Mouse (Mus musculus): ENCODE data around the gene Tmprss3. TPM values are rescaled to one million over a fixed set of nuclear protein-coding genes. Genes with fewer than 3 reads are reported as not detected.

The Tmprss3 gene
- polyA plus RNA-seq, 1 experiment from 2014 or later, result not detected

DNA sequence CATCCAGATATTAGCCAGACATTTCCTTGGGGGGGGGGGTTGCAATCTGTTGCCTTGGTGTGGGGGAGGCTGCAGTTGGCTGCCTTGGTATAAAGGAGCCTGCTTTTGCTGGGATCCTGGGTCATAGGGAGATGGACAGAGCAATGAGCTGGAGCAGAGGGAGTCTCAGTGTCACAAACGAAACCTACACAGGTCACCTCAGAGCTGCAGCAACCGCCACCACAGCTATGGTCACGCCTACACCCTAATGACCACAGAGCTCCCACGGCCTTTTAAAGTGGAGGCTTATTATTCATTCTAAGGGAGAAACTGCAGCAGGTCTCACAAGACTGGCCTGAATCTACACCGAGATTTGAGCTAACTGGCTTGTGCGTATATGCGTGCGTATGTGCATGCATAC lies 7.0 kb downstream of the Tmprss3 start:
- 69% methylated on average over 8 of the region's 8 CpGs for WGBS
- Histone ChIP-seq H3K4me2 (no peak overlapping the region), H3K4me3 (no peak overlapping the region), H3K36me3 (no peaks in the 10 kb centered on the region), H3K9ac (no peak overlapping the region), H3K4me1 (replicated peaks) (no peaks in the 10 kb centered on the region), H3K27me3 (no peaks in the 10 kb centered on the region), H3K9me3 (no peaks in the 10 kb centered on the region), H3K27ac (replicated peaks) (no peak overlapping the region)
- ATAC-seq (ENCODE audit: low FRiP score, low read depth), result no peak

DNA sequence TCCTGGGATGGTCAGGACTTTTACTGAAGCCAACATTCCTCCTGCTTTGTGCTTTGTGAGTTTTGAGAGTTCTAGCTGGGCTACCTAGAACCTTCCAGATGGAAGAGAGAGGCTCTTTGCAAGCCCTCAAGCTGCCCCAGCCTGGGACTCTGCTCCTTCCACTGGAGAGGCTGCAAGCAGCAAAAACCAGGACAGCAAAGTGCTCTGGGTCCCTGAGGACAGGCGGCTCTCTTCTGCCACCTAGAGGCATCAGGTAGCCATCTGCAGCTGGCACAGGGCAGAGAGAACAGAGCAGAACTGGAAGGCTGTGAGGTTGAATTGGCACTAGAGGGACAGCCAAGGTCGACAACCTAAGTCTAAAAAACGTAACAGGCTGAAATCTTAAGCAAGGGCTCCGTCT lies 11.4 kb downstream of the Tmprss3 start:
- no peak overlapping the region for H3K4me2 ChIP-seq
- no peak overlapping the region for H3K4me3 ChIP-seq
- WGBS, result 23% methylated on average over 4 of the region's 4 CpGs
- no peak overlapping the region for H3K9ac ChIP-seq
- no peak overlapping the region for H3K27ac ChIP-seq (replicated peaks)
- no peaks in the 10 kb centered on the region for H3K27me3 ChIP-seq
- no peaks in the 10 kb centered on the region for H3K9me3 ChIP-seq
- ATAC-seq (ENCODE audit: low FRiP score, low read depth), result no peak
- H3K36me3 ChIP-seq, result no peaks in the 10 kb centered on the region
- no peaks in the 10 kb centered on the region for H3K4me1 ChIP-seq (replicated peaks)

DNA sequence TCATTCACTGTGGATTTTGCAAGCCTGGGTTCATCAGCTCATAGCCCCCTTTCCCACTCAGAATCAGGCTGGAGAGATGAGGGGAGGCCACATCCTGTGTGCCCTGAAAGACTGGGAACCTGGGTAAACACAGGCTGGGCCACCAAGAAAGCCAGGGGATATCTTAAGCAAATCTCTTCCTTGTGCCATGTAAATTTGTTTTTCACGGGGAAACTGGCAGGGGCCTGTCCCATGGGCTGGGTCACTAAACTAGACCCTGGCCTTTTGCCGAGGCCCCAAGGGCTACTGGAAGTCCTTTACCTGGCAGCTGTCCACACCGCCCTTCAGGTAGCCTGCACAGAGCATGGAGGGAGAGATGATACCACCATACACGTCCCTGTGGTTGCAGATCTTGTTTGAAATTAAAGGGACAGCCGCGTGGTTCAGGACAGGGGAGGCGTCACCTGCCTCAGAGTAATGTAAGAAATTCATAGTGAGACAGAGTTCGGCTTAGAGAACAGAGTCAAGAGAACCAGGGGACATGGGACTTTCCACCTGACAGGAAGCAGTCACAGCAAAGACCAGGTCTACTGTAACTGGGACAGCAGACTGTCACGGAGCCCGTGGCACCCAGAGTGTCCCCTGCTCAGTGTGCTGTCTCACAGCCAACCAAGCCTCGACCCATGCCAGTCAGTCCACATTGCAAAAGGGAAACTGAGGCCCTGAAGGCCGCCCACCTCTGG lies 14.3 kb downstream of the Tmprss3 start:
- no peak overlapping the region for H3K4me2 ChIP-seq
- WGBS, result 86% methylated on average over 12 of the region's 12 CpGs
- no peaks in the 10 kb centered on the region for H3K36me3 ChIP-seq
- no peaks in the 10 kb centered on the region for H3K9me3 ChIP-seq
- no peak overlapping the region for H3K9ac ChIP-seq
- no peak overlapping the region for H3K27ac ChIP-seq (replicated peaks)
- no peak for ATAC-seq (ENCODE audit: low FRiP score, low read depth)
- H3K27me3 ChIP-seq, result no peaks in the 10 kb centered on the region
- no peaks in the 10 kb centered on the region for H3K4me1 ChIP-seq (replicated peaks)
- no peak overlapping the region for H3K4me3 ChIP-seq

DNA sequence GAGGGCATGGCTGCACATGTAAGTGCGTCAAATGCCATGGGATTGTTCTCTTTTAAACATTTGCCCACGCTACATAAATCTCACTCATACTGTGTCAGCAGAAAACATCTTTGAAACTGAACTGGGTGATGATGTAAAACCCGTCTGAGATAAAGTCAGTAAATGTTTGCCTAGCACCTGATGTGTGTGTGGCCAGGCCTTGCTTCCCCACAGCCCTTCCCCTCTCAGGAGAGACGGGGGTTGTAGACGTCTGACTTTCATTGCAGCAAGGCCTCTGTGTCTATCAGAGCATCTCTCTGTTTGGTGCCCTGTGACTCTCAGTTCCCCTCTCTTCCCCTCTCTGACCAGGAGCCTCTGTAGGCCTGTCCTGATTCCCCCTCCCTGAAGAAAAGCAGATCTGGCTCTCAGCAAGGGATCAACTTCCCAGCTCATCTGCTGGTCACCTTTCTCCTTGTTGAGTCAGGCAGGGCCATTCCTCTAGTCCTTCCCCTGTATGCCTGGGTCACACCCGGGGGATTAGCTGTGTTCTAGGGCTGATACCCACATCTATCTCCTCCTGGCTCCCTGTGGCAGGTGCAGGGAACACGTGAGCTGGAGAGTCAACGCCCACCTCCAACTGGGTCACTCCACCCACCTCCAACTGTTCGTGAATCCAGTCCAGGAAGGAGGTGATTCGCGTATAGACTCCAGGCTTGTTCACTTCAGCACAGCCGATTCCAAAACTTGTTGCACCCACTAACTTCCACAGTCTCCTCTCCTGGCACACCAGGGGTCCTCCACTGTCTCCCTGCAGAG lies 15.4 kb downstream of the Tmprss3 start:
- H3K36me3 ChIP-seq, result no peaks in the 10 kb centered on the region
- no peak for ATAC-seq (ENCODE audit: low FRiP score, low read depth)
- 74% methylated on average over 12 of the region's 12 CpGs for WGBS
- H3K27me3 ChIP-seq, result no peaks in the 10 kb centered on the region
- no peak overlapping the region for H3K4me3 ChIP-seq
- no peak overlapping the region for H3K27ac ChIP-seq (replicated peaks)
- no peaks in the 10 kb centered on the region for H3K9me3 ChIP-seq
- H3K9ac ChIP-seq, result no peak overlapping the region
- no peak overlapping the region for H3K4me2 ChIP-seq
- no peaks in the 10 kb centered on the region for H3K4me1 ChIP-seq (replicated peaks)

DNA sequence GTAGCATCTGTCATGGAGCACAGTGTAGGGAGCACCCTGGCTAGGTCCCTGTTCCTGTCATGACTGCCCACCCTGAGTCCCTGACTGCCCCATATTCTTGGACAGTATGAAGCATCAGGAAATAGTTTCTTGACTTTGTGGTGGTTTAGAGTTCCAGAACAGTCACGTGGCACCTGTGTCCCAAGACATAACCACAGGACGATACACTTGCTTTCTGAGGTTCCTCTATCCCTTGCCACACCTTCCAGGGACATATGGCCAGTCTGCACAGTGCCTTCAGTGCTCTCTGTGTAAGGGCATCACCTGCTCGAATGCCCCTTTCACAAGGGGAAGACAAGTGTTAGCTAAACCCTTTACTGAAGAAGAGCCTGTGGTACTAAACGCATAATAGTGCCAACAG lies 17.3 kb downstream of the Tmprss3 start:
- 88% methylated on average over 4 of the region's 4 CpGs for WGBS

DNA sequence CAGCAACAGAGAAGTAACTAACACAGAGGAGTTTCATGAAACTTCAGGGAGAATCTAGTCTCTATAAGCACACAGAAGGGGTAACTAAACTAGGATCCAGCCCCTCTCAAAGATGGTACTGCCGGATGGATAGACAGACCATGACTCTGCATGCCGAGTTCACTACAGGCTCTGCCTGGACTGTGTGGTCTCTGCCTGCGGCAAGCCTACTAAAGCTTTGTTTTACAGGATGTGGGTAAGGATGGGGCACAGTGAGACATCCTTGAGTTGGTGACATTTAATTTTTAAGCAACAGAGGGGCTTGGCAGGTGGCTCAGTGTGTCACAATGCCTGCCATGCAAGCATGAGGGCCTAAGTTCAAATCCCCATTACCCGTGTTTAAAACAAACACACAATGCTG lies 22.5 kb downstream of the Tmprss3 start:
- Histone ChIP-seq H3K36me3 (no peaks in the 10 kb centered on the region), H3K27me3 (no peaks in the 10 kb centered on the region), H3K4me2 (no peak overlapping the region), H3K4me1 (replicated peaks) (no peaks in the 10 kb centered on the region), H3K27ac (replicated peaks) (no peak overlapping the region), H3K4me3 (no peak overlapping the region), H3K9me3 (no peaks in the 10 kb centered on the region), H3K9ac (no peak overlapping the region)
- ATAC-seq (ENCODE audit: low FRiP score, low read depth), result no peak
- 96% methylated on average over 4 of the region's 4 CpGs for WGBS

More for the DNA sequence above, 17.3 kb downstream of the Tmprss3 start:
- H3K36me3 ChIP-seq, result no peaks in the 10 kb centered on the region
- H3K27ac ChIP-seq (replicated peaks), result no peak overlapping the region
- H3K9me3 ChIP-seq, result no peaks in the 10 kb centered on the region
- no peak overlapping the region for H3K4me3 ChIP-seq
- H3K9ac ChIP-seq, result no peak overlapping the region
- H3K4me2 ChIP-seq, result no peak overlapping the region
- H3K27me3 ChIP-seq, result no peaks in the 10 kb centered on the region
- ATAC-seq (ENCODE audit: low FRiP score, low read depth), result no peak
- no peaks in the 10 kb centered on the region for H3K4me1 ChIP-seq (replicated peaks)

DNA sequence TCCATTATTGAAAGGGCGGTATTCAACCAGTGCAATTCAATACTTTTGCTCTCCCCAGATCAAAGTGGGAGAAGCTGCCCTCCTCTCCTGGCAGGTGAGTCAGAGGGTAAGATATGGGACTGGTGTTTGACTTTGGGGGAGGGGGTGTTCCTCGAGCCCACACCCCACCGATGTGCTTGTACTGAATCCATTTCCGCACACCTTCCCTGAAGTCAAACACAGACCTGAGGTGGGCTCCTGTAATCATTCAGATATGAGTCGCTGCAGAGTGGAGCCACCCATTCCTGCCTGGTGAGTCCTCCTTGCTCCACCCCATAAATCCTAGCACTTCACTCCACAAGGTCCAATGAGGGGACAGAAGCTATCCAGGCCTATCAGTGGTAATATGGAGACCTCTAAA lies 29.0 kb downstream of the Tmprss3 start:
- H3K4me1 ChIP-seq (replicated peaks), result no peaks in the 10 kb centered on the region
- no peaks in the 10 kb centered on the region for H3K9me3 ChIP-seq
- 92% methylated on average over 5 of the region's 5 CpGs for WGBS
- no peak overlapping the region for H3K9ac ChIP-seq
- H3K36me3 ChIP-seq, result no peaks in the 10 kb centered on the region
- no peaks in the 10 kb centered on the region for H3K27me3 ChIP-seq
- H3K27ac ChIP-seq (replicated peaks), result no peak overlapping the region
- no peak overlapping the region for H3K4me3 ChIP-seq
- no peak for ATAC-seq (ENCODE audit: low FRiP score, low read depth)
- H3K4me2 ChIP-seq, result no peak overlapping the region

DNA sequence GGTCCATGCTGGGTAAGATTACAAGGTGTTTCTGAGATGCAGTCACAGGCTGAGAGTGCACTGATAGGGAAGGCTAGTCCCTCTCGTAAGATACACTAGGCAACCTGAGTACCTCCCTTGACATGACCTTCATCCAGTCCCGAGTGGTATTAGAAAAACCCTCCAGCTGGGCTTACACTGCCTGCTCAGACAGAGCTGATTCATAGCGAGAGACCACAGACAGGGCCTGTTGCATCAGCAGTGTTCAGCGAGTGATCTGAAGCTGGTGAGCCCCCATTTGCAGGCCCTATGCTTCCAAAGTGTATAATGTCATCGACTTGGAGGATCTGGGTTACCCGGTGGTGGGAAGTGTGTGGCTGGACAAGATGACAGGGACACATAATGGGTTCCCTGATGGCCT lies 33.6 kb downstream of the Tmprss3 start, which contains the start of gene Tff1:
TSS of gene Tff1 (minus strand) at position 151 of the 400 bp plus-strand sequence.
- Histone ChIP-seq H3K4me2 (no peak within 1 kb of the TSS), H3K27me3 (no peaks in the 10 kb centered on the region), H3K4me1 (replicated peaks) (no peaks in the 10 kb centered on the region), H3K4me3 (no peak within 1 kb of the TSS), H3K9ac (no peak within 1 kb of the TSS), H3K27ac (replicated peaks) (no peak within 1 kb of the TSS), H3K9me3 (no peaks in the 10 kb centered on the region), H3K36me3 (no peaks in the 10 kb centered on the region)
- 89% methylated on average over 6 of the region's 6 CpGs for WGBS
- ATAC-seq (ENCODE audit: low FRiP score, low read depth), result no peak

DNA sequence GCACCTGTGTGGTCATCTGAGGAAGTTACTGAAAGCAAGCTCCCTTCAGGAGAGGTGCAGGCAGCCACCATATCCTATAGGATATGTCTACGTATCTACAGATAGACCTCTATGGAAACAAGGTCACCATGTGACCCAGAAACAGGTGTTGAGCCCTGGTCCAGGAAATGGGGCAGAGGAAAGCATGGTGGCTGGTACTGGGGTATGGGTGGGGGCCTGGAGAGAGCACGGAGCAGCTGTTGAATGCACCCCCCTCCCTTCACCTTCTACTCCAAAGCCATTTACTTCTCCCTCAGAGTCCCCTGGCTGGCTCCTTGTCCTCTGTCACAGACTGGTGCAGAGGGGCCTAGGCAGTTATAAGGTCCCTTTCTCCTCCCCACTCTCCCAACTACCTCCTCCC lies 35.0 kb downstream of the Tmprss3 start:
- no peaks in the 10 kb centered on the region for H3K27me3 ChIP-seq
- no peak for ATAC-seq (ENCODE audit: low FRiP score, low read depth)

DNA sequence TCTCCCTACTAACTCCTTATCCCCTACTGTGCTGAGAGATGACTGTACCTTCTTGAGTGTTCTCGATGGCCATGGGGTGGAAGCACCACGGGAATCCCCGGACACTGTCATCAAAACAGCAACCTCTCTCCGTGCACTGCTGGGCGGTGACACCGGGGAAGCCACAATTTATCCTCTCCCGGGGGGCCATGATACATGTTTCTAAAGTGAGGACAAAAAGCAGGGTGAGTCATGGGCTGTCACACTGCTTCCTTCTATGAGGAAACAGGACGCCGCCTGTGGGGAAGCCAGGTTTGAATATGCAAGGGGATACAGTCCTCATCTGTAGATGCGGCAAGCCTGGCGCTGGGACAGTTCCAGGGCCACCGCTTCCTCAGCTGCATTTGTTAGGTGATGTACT lies 36.2 kb downstream of the Tmprss3 start:
- H3K4me1 ChIP-seq (replicated peaks), result no peaks in the 10 kb centered on the region
- no peak overlapping the region for H3K9ac ChIP-seq
- H3K4me3 ChIP-seq, result no peak overlapping the region
- H3K27me3 ChIP-seq, result no peaks in the 10 kb centered on the region
- ATAC-seq (ENCODE audit: low FRiP score, low read depth), result no peak
- H3K36me3 ChIP-seq, result no peaks in the 10 kb centered on the region
- H3K4me2 ChIP-seq, result no peak overlapping the region
- no peaks in the 10 kb centered on the region for H3K9me3 ChIP-seq
- H3K27ac ChIP-seq (replicated peaks), result no peak overlapping the region
- WGBS, result 90% methylated on average over 12 of the region's 12 CpGs

More for the DNA sequence above, 35.0 kb downstream of the Tmprss3 start:
- 70% methylated on average over 2 of the region's 2 CpGs for WGBS
- Histone ChIP-seq H3K4me1 (replicated peaks) (no peaks in the 10 kb centered on the region), H3K4me2 (no peak overlapping the region), H3K9ac (no peak overlapping the region), H3K9me3 (no peaks in the 10 kb centered on the region), H3K27ac (replicated peaks) (no peak overlapping the region), H3K4me3 (no peak overlapping the region), H3K36me3 (no peaks in the 10 kb centered on the region)

DNA sequence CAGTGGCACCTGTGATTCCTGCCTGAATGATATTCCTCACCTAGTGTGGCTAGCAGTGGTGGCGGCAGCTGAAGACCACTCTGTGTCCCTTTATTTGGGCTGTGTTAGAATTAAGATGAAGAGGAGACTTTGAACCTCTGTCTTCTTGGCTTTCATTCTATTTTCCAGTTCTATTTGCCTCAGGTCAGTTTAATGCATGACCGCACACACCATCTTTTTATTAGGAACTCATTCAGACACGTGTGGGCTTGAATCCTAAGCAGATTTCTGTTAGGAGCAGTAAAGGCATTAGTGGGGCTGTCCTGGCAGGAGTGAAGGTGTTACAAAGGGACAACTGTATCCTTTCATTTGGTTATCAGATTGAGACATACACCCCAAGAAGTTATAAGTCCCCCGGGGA lies 38.5 kb downstream of the Tmprss3 start:
- no peak overlapping the region for H3K4me3 ChIP-seq
- H3K27me3 ChIP-seq, result no peaks in the 10 kb centered on the region
- 68% methylated on average over 4 of the region's 4 CpGs for WGBS
- no peaks in the 10 kb centered on the region for H3K4me1 ChIP-seq (replicated peaks)
- H3K27ac ChIP-seq (replicated peaks), result no peak overlapping the region
- H3K4me2 ChIP-seq, result no peak overlapping the region
- no peaks in the 10 kb centered on the region for H3K36me3 ChIP-seq
- H3K9me3 ChIP-seq, result no peaks in the 10 kb centered on the region
- ATAC-seq (ENCODE audit: low FRiP score, low read depth), result no peak
- H3K9ac ChIP-seq, result no peak overlapping the region

DNA sequence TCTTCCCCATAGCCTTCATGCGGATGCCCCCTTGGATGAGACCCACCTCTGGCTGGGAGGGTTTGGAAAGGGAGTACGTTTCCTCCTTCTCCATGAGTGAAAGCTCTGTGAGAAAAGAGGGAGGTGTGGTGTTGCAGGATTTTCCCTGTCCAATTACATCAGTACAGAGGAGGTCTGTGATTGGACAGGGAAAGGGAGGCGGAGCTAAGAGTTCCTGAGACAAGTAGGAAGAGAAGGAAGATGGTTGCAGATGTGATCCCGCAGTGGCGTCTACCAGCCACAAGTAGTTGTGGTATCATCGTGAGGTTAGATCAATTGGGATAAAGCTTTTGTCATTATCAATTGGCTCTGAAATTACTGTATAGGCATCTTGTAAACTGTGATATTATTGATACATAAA lies 40.9 kb downstream of the Tmprss3 start:
- WGBS, result 82% methylated on average over 6 of the region's 6 CpGs
- no peaks in the 10 kb centered on the region for H3K27me3 ChIP-seq
- ATAC-seq (ENCODE audit: low FRiP score, low read depth), result no peak
- H3K4me1 ChIP-seq (replicated peaks), result no peaks in the 10 kb centered on the region
- no peak overlapping the region for H3K9ac ChIP-seq
- H3K9me3 ChIP-seq, result no peaks in the 10 kb centered on the region
- no peak overlapping the region for H3K4me2 ChIP-seq
- no peak overlapping the region for H3K4me3 ChIP-seq
- no peak overlapping the region for H3K27ac ChIP-seq (replicated peaks)
- no peaks in the 10 kb centered on the region for H3K36me3 ChIP-seq

Measured in hindbrain, embryonic 15.5 days (tissue).